Comparison of ENCODE assay signal across 31 mouse cellular contexts in the genomic region with DNA sequence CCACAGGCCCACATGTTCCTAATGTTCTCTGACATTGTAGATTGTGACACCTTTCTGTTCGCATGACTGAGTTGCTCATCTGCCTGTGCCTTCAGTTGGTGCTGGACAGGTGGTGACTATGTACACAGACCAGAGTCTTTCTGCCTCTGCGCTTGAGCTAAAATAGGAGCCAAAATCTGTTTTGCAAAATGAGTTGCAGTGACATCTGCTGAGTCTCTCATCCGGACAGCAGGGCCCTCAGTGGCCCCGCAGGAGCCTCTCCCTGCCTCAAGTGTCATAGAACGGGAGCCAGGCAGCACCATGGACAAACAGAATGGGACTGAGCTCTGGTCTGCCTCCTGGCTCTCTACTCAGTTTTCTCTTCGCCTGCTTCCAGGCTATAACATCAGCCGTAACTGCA. TPM values are rescaled to one million over a fixed set of nuclear protein-coding genes. Genes with fewer than 3 reads are reported as not detected.
DNase-seq lines count a peak whose midpoint lies in the region; ATAC-seq and TF ChIP-seq lines count a peak whose summit lies in the region.
"Had no signal": no experiment of that assay in that cellular context is flagged by ENCODE, and none has a peak within 500 bp of the region (broad histone marks: within the 10 kb centered on the region; RNA-seq: fewer than 3 reads in every experiment).

No protein-coding gene starts in this region.

- no peak for TF ChIP-seq CTCF in hindbrain, postnatal 0 days (IDR thresholded peaks at IDR 0.05; ENCODE audit: low read depth)

- no peak overlapping the region for H3K4me3 ChIP-seq in hindbrain, postnatal 0 days (ENCODE audit: low read length)
- H3K4me3 ChIP-seq in hindbrain, embryonic 10.5 days: no peak overlapping the region
- H3K4me3 ChIP-seq: embryonic facial prominence, embryonic 12.5 days; embryonic facial prominence, embryonic 15.5 days; gastrocnemius, adult 2 months; intestine, embryonic 15.5 days had no signal

- DNase-seq in cerebellum, adult 9-10 months: peak; percentile 26
- no peak for DNase-seq in cerebellum, postnatal 25 days
- peak; percentile 36 for DNase-seq in hindbrain, postnatal 0 days (ENCODE audit: low spot score)
- DNase-seq in hindbrain, embryonic 10.5 days (ENCODE audit: low spot score): no peak
- peak; percentile 77 for DNase-seq in A20 (ENCODE audit: low read depth, low spot score)
- DNase-seq in brain, adult 2 months (ENCODE audit: low read depth, low spot score): peak; percentile 58
- no peak for DNase-seq in urinary bladder, adult 18-20 months (ENCODE audit: low spot score in 2 of 2)
- DNase-seq: adrenal gland, adult 8-10 months; adrenal gland, postnatal 36 days; cerebellum, postnatal 14 days; forebrain, postnatal 0 days; gastrocnemius, adult 2 months; gastrocnemius, postnatal 14 days; heart, adult 11 months; kidney, adult 11 months had no signal

- H3K27me3 ChIP-seq in hindbrain, postnatal 0 days (ENCODE audit: insufficient read depth, low read length): no peaks in the 10 kb centered on the region
- H3K27me3 ChIP-seq in hindbrain, embryonic 10.5 days (ENCODE audit: insufficient read depth, poor library complexity, severe bottlenecking): no peaks in the 10 kb centered on the region
- H3K27me3 ChIP-seq: embryonic facial prominence, embryonic 12.5 days; embryonic facial prominence, embryonic 15.5 days had no signal

- 62% methylated on average over 7 of the region's 7 CpGs for WGBS in hindbrain, postnatal 0 days
- 82% methylated on average over 7 of the region's 7 CpGs for WGBS in hindbrain, embryonic 10.5 days

- no peak overlapping the region for H3K9ac ChIP-seq in hindbrain, postnatal 0 days (replicated peaks; ENCODE audit: low read length)
- H3K9ac ChIP-seq: embryonic facial prominence, embryonic 12.5 days; embryonic facial prominence, embryonic 15.5 days; forebrain, postnatal 0 days; hindbrain, embryonic 14.5 days; intestine, embryonic 15.5 days had no signal

- H3K4me2 ChIP-seq in hindbrain, postnatal 0 days (ENCODE audit: low read depth, low read length): no peak overlapping the region
- H3K4me2 ChIP-seq: embryonic facial prominence, embryonic 12.5 days; embryonic facial prominence, embryonic 15.5 days; heart, embryonic 11.5 days; hindbrain, embryonic 14.5 days; intestine, embryonic 15.5 days had no signal

- H3K27ac ChIP-seq in hindbrain, postnatal 0 days: no peak overlapping the region
- no peak overlapping the region for H3K27ac ChIP-seq in hindbrain, embryonic 10.5 days
- H3K27ac ChIP-seq: embryonic facial prominence, embryonic 12.5 days; embryonic facial prominence, embryonic 15.5 days; gastrocnemius, adult 2 months; hindbrain, embryonic 14.5 days; intestine, embryonic 15.5 days had no signal

- ATAC-seq in hindbrain, postnatal 0 days: no peak
- ATAC-seq: activated CD4-positive, CD25-positive, alpha-beta regulatory T cell, adult 4 months; CD4-positive, CD25-positive, alpha-beta regulatory T cell, adult 4 months; forebrain, embryonic 14.5 days; forebrain, postnatal 0 days; intestine, embryonic 15.5 days had no signal

- no peaks in the 10 kb centered on the region for H3K36me3 ChIP-seq in hindbrain, postnatal 0 days (ENCODE audit: insufficient read depth, low read length)
- no peaks in the 10 kb centered on the region for H3K36me3 ChIP-seq in hindbrain, embryonic 10.5 days
- H3K36me3 ChIP-seq: embryonic facial prominence, embryonic 12.5 days; embryonic facial prominence, embryonic 15.5 days; intestine, embryonic 15.5 days had no signal

- 0 out of 2 replicates have a peak, but pooled peaks cover 4% of the 10 kb centered on the region for H3K4me1 ChIP-seq in hindbrain, postnatal 0 days (ENCODE audit: insufficient read depth, low read length)
- H3K4me1 ChIP-seq in hindbrain, embryonic 10.5 days (replicated peaks): no peaks in the 10 kb centered on the region; the same call in 1 of the 2 replicates
- H3K4me1 ChIP-seq: embryonic facial prominence, embryonic 12.5 days; embryonic facial prominence, embryonic 15.5 days had no signal

- no peaks in the 10 kb centered on the region for H3K9me3 ChIP-seq in hindbrain, postnatal 0 days (ENCODE audit: low read length)
- no peaks in the 10 kb centered on the region for H3K9me3 ChIP-seq in hindbrain, embryonic 10.5 days
- H3K9me3 ChIP-seq: embryonic facial prominence, embryonic 12.5 days; embryonic facial prominence, embryonic 15.5 days; intestine, embryonic 15.5 days had no signal

RNA-seq across cellular contexts. Expression of gene Vipr1, which starts 17.3 kb away (rescaled TPM):
- total RNA-seq in hindbrain, postnatal 0 days (2014; rRNA removed): 1.3 and 1.4 TPM in 2 replicates
- polyA plus RNA-seq in hindbrain, postnatal 0 days (2015; fragmentation: Nextera tagmentation; extraction: Ambion mirVana): 0.38 and 0.51 TPM in 2 replicates
- 0.41 and 0.43 TPM in 2 replicates for polyA plus RNA-seq in hindbrain, embryonic 10.5 days (2016; fragmentation: Nextera tagmentation; extraction: Ambion mirVana)

RNA-seq across cellular contexts. Expression of gene Lyzl4, which starts 17.9 kb away (rescaled TPM):
- not detected in 2 replicates for total RNA-seq in hindbrain, postnatal 0 days (2014; rRNA removed)
- 0.23 and 0.46 TPM in 2 replicates for polyA plus RNA-seq in hindbrain, postnatal 0 days (2015; fragmentation: Nextera tagmentation; extraction: Ambion mirVana)
- polyA plus RNA-seq in hindbrain, embryonic 10.5 days (2016; fragmentation: Nextera tagmentation; extraction: Ambion mirVana): not detected in 2 replicates
- total RNA-seq: adrenal gland, postnatal 36 days; common myeloid progenitor, adult 5-6 weeks; forebrain, postnatal 0 days; gastrocnemius, adult 2 months; heart, adult 8-10 months; heart, postnatal 25 days; hematopoietic stem cell, adult 5-6 weeks had no signal
- polyA plus RNA-seq: activated CD4-positive, CD25-positive, alpha-beta regulatory T cell, adult 4 months; C2C12; CD4-positive, CD25-positive, alpha-beta regulatory T cell, adult 4 months; forebrain, embryonic 11.5 days; forebrain, postnatal 0 days; heart, embryonic 11.5 days; heart, embryonic 14.5 days; heart, postnatal 0 days; intestine, embryonic 15.5 days had no signal

RNA-seq across cellular contexts. Expression of gene Sec22c, which starts 45.5 kb away (rescaled TPM):
- total RNA-seq in hindbrain, postnatal 0 days (2014; rRNA removed): 19.0 and 25.2 TPM in 2 replicates
- polyA plus RNA-seq in hindbrain, postnatal 0 days (2015; fragmentation: Nextera tagmentation; extraction: Ambion mirVana): 26.2 and 28.6 TPM in 2 replicates
- 17.8 and 18.2 TPM in 2 replicates for polyA plus RNA-seq in hindbrain, embryonic 10.5 days (2016; fragmentation: Nextera tagmentation; extraction: Ambion mirVana)

RNA-seq across cellular contexts. Expression of gene Ss18l2, which starts 50.3 kb away (rescaled TPM):
- 62.4 and 62.6 TPM in 2 replicates for total RNA-seq in hindbrain, postnatal 0 days (2014; rRNA removed)
- 231 and 246 TPM in 2 replicates for polyA plus RNA-seq in hindbrain, postnatal 0 days (2015; fragmentation: Nextera tagmentation; extraction: Ambion mirVana)
- polyA plus RNA-seq in hindbrain, embryonic 10.5 days (2016; fragmentation: Nextera tagmentation; extraction: Ambion mirVana): 103 and 112 TPM in 2 replicates

RNA-seq across cellular contexts. Expression of gene Nktr, which starts 59.2 kb away (rescaled TPM):
- total RNA-seq in hindbrain, postnatal 0 days (2014; rRNA removed): 68.7 and 76.6 TPM in 2 replicates
- 47.1 and 50.4 TPM in 2 replicates for polyA plus RNA-seq in hindbrain, postnatal 0 days (2015; fragmentation: Nextera tagmentation; extraction: Ambion mirVana)
- 45.9 and 57.6 TPM in 2 replicates for polyA plus RNA-seq in hindbrain, embryonic 10.5 days (2016; fragmentation: Nextera tagmentation; extraction: Ambion mirVana)

Comparison
In these comparisons a context has a peak if more than half of its experiments do, and no peak if none do; other contexts are left out.
1. DNase-seq: peak in cerebellum, adult 9-10 months (single experiment), hindbrain, postnatal 0 days (single experiment), A20 (single experiment) and brain, adult 2 months (single experiment); none in cerebellum, postnatal 25 days (0 of 2), hindbrain, embryonic 10.5 days (single experiment) and urinary bladder, adult 18-20 months (0 of 2).